In the genomic region with DNA sequence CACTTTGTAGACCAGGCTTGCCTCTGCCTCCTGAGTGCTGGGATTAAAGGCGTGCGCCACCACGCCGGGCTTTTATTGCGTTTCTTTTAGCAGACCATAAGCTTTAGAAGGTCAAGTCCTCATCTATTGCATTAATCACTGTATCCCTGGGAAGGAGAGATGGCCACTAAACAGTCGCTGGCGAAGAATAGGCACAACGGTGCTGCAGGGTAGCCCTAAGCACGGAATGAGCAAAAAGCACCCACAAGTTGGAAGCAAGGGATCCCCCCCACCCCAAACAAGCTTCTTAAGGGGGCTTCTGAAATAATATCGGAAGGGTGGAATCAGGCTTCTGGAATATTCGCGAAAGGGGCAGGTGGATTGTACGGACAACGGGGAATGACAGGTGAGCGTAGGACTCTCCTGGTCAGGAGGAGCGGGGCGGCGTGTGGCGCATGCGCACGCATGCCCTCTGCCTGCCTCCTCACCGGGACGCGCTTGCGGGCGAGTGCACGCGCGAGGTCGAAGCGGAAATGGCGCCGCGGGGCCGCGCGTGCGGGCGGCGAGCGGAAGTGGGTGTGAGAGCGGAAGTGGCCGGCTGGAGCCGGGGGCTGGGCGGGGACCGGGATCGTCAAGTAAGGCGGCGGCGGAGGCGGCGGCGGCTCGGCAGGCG, we compare ENCODE assay signal across 8 mouse cellular contexts. TPM values are rescaled to one million over a fixed set of nuclear protein-coding genes. Genes with fewer than 3 reads are reported as not detected.
A peak's percentile ranks its signal among the peaks of the same experiment; 100 is the strongest.
DNase-seq lines count a peak whose midpoint lies in the region; ATAC-seq and TF ChIP-seq lines count a peak whose summit lies in the region.

Gene Arpc2 (plus strand): TSS at position 147 of the 652 bp plus-strand sequence.

- H3K4me1 ChIP-seq in embryonic facial prominence, embryonic 13.5 days = peaks cover 35% of the 10 kb centered on the region
- H3K4me1 ChIP-seq in kidney, adult 2 months (ENCODE audit: control insufficient read depth, insufficient read depth, low read length) = peaks cover 9% of the 10 kb centered on the region; the same call in 1 of the 2 replicates
- H3K4me1 ChIP-seq in limb, embryonic 12.5 days (replicated peaks) = peaks cover 33% of the 10 kb centered on the region
- peaks cover 37% of the 10 kb centered on the region for H3K4me1 ChIP-seq in midbrain, embryonic 15.5 days
- H3K4me1 ChIP-seq in spleen, adult 2 months (ENCODE audit: control insufficient read depth, insufficient read depth, insufficient read length) = peaks cover 12% of the 10 kb centered on the region

- no peaks in the 10 kb centered on the region for H3K36me3 ChIP-seq in embryonic facial prominence, embryonic 13.5 days
- H3K36me3 ChIP-seq in kidney, adult 2 months (ENCODE audit: control insufficient read depth, insufficient read depth, low read length) = no peaks in the 10 kb centered on the region
- H3K36me3 ChIP-seq in limb, embryonic 12.5 days = no peaks in the 10 kb centered on the region
- no peaks in the 10 kb centered on the region for H3K36me3 ChIP-seq in midbrain, embryonic 15.5 days (replicated peaks)
- H3K36me3 ChIP-seq in spleen, adult 2 months (ENCODE audit: control insufficient read depth, insufficient read depth, low read length) = no peaks in the 10 kb centered on the region

- H3K9ac ChIP-seq in embryonic facial prominence, embryonic 13.5 days = peak within 1 kb of the TSS; percentile 96
- peak within 1 kb of the TSS; percentile 92 for H3K9ac ChIP-seq in limb, embryonic 12.5 days (replicated peaks)
- peak within 1 kb of the TSS; percentile 91 for H3K9ac ChIP-seq in midbrain, embryonic 15.5 days

- peak; percentile 98 for DNase-seq in 3134 (ENCODE audit: extremely low read depth, insufficient read length, low spot score)
- peak; percentile 98 for DNase-seq in adrenal gland, postnatal 36 days
- DNase-seq in heart, adult 18-20 months = peak; percentile 98 to 99
- peak; percentile 98 for DNase-seq in kidney, adult 2 months
- peak; percentile 91 to 97 for DNase-seq in spleen, adult 2 months (ENCODE audit: low read depth in 1 of 2, low spot score in 2 of 2)

- peak; percentile 96 for TF ChIP-seq POLR2A in kidney, adult 2 months (IDR thresholded peaks at IDR 0.05; ENCODE audit: low read depth, low read length)
- TF ChIP-seq POLR2A in spleen, adult 2 months (IDR thresholded peaks at IDR 0.05; ENCODE audit: low read depth, low read length) = peak; percentile 76; the same call in 1 of the 2 replicates

- TF ChIP-seq CTCF in kidney, adult 2 months (conservative IDR thresholded peaks at IDR 0.05; ENCODE audit: insufficient read depth, insufficient read length, low read depth, low read length) = no peak
- no peak for TF ChIP-seq CTCF in spleen, adult 2 months (IDR thresholded peaks at IDR 0.05; ENCODE audit: extremely low read depth, insufficient read depth, insufficient read length, insufficient replicate concordance)

- H3K9me3 ChIP-seq in embryonic facial prominence, embryonic 13.5 days = no peaks in the 10 kb centered on the region
- no peaks in the 10 kb centered on the region for H3K9me3 ChIP-seq in limb, embryonic 12.5 days
- H3K9me3 ChIP-seq in midbrain, embryonic 15.5 days = no peaks in the 10 kb centered on the region

- H3K27ac ChIP-seq in embryonic facial prominence, embryonic 13.5 days = peak within 1 kb of the TSS; percentile 88
- peak within 1 kb of the TSS; percentile 80 for H3K27ac ChIP-seq in kidney, adult 2 months (ENCODE audit: insufficient read depth, low read depth, low read length)
- peak within 1 kb of the TSS; percentile 88 for H3K27ac ChIP-seq in limb, embryonic 12.5 days
- peak within 1 kb of the TSS; percentile 90 for H3K27ac ChIP-seq in midbrain, embryonic 15.5 days
- peak within 1 kb of the TSS; percentile 97 for H3K27ac ChIP-seq in spleen, adult 2 months (ENCODE audit: insufficient read depth, low read length)

- H3K4me2 ChIP-seq in embryonic facial prominence, embryonic 13.5 days = peak within 1 kb of the TSS; percentile 86
- peak within 1 kb of the TSS; percentile 81 for H3K4me2 ChIP-seq in limb, embryonic 12.5 days
- peak within 1 kb of the TSS; percentile 77 for H3K4me2 ChIP-seq in midbrain, embryonic 15.5 days

- H3K4me3 ChIP-seq in embryonic facial prominence, embryonic 13.5 days = peak within 1 kb of the TSS; percentile 98
- peak within 1 kb of the TSS; percentile 83 for H3K4me3 ChIP-seq in kidney, adult 2 months (ENCODE audit: insufficient read depth, low read depth, low read length)
- H3K4me3 ChIP-seq in limb, embryonic 12.5 days (replicated peaks) = peak within 1 kb of the TSS; percentile 97
- H3K4me3 ChIP-seq in midbrain, embryonic 15.5 days = peak within 1 kb of the TSS; percentile 76
- peak within 1 kb of the TSS; percentile 78 for H3K4me3 ChIP-seq in spleen, adult 2 months (ENCODE audit: extremely low read depth, insufficient read depth, insufficient read length)

- H3K27me3 ChIP-seq in embryonic facial prominence, embryonic 13.5 days = no peaks in the 10 kb centered on the region
- H3K27me3 ChIP-seq in kidney, adult 2 months (replicated peaks; ENCODE audit: control insufficient read depth, insufficient read depth, low read length) = no peaks in the 10 kb centered on the region
- H3K27me3 ChIP-seq in limb, embryonic 12.5 days = no peaks in the 10 kb centered on the region
- no peaks in the 10 kb centered on the region for H3K27me3 ChIP-seq in midbrain, embryonic 15.5 days (replicated peaks)
- H3K27me3 ChIP-seq in spleen, adult 2 months (ENCODE audit: control insufficient read depth, insufficient read depth, low read length) = no peaks in the 10 kb centered on the region

- WGBS in embryonic facial prominence, embryonic 13.5 days = 2% methylated on average over 55 of the region's 55 CpGs
- 2% methylated on average over 51 of the region's 55 CpGs for WGBS in kidney, adult 2 months
- WGBS in limb, embryonic 12.5 days = 2% methylated on average over 25 of the region's 55 CpGs
- 1% methylated on average over 51 of the region's 55 CpGs for WGBS in midbrain, embryonic 15.5 days
- WGBS in spleen, adult 2 months = 7% methylated on average over 39 of the region's 55 CpGs

- peak; percentile 85 for ATAC-seq in embryonic facial prominence, embryonic 13.5 days (ENCODE audit: insufficient number of reproducible peaks, insufficient read depth, low FRiP score, low TSS enrichment, low read depth)
- ATAC-seq in limb, embryonic 12.5 days (ENCODE audit: insufficient number of reproducible peaks, insufficient read depth, low FRiP score, low TSS enrichment, low read depth) = peak; percentile 89
- ATAC-seq in midbrain, embryonic 15.5 days (replicated peaks) = peak; percentile 94

RNA-seq across cellular contexts. Expression of gene Arpc2, which starts in this region (rescaled TPM):
- 100 to 1,000 TPM; 181 to 203 TPM for total RNA-seq in adrenal gland, postnatal 36 days (2021)
- polyA plus RNA-seq in embryonic facial prominence, embryonic 13.5 days (2015; fragmentation: Nextera tagmentation; extraction: Ambion mirVana) = 400 and 419 TPM in 2 replicates
- total RNA-seq in heart, adult 18-20 months (2021) = 100 to 1,000 TPM; 141 to 153 TPM
- 124 TPM in 2 replicates for polyA plus RNA-seq in kidney, adult 2 months (2012; rRNA removed)
- 343 and 345 TPM in 2 replicates for polyA plus RNA-seq in limb, embryonic 12.5 days (2016; fragmentation: Nextera tagmentation; extraction: Ambion mirVana)
- 396 and 398 TPM in 2 replicates for polyA plus RNA-seq in midbrain, embryonic 15.5 days (2015; fragmentation: Nextera tagmentation; extraction: Ambion mirVana)
- polyA plus RNA-seq in spleen, adult 2 months (2012; rRNA removed) = 186 and 302 TPM in 2 replicates

Comparison
In these comparisons a context has a peak if more than half of its experiments do, and no peak if none do; other contexts are left out.
1. Peak in every context shown above with its lines: DNase-seq, ATAC-seq, H3K4me3 ChIP-seq and H3K27ac ChIP-seq.